Mouse (Mus musculus) testis, postnatal 10 days (tissue): ENCODE measurements at regions not wholly inside any gene's neighbourhood (a gene's known extent, or its start where the extent isn't known, plus 50 kb on each side); places are given as distances from the start of the nearest gene placed in this dataset.
A peak's percentile ranks its signal among the peaks of the same experiment; 100 is the strongest.

ENCODE experiments used
- DNase-seq: peaks from one replicate; pipeline ENCODE4 v3.0.0; 2021; ENCODE audit warnings: low spot score

GRCm38 (mm10) chr1:77933095-77933766 is 263.7 kb downstream of the Pax3 start:
- no peak for DNase-seq

- DNase-seq, result no peak
These were observed 264.7 kb downstream of the Pax3 start for GRCm38 (mm10) chr1:77932226-77932625.

- DNase-seq, result peak; percentile 47
These were observed 266.3 kb downstream of the Pax3 start for GRCm38 (mm10) chr1:77930661-77931060.

- DNase-seq, result no peak
These were observed 267.4 kb downstream of the Pax3 start for GRCm38 (mm10) chr1:77929552-77929951.

- no peak for DNase-seq
These were observed 270.8 kb downstream of the Pax3 start for GRCm38 (mm10) chr1:77926146-77926545.

GRCm38 (mm10) chr1:77896226-77896625 is 300.7 kb downstream of the Pax3 start:
- no peak for DNase-seq

- no peak for DNase-seq
These were observed 317.9 kb downstream of the Pax3 start for GRCm38 (mm10) chr1:77879026-77879425.

- DNase-seq, result no peak
These were observed 326.8 kb downstream of the Pax3 start for GRCm38 (mm10) chr1:77870125-77870524.

- no peak for DNase-seq
These were observed 327.8 kb downstream of the Pax3 start for GRCm38 (mm10) chr1:77869174-77869573.

- DNase-seq, result no peak
These were observed 337.0 kb downstream of the Pax3 start for GRCm38 (mm10) chr1:77859931-77860330.

- no peak for DNase-seq
These were observed 339.5 kb upstream of the Epha4 start for GRCm38 (mm10) chr1:77854366-77854765.

GRCm38 (mm10) chr1:77847766-77848615 is 333.1 kb upstream of the Epha4 start:
- DNase-seq, result no peak

- no peak for DNase-seq
These were observed 331.3 kb upstream of the Epha4 start for GRCm38 (mm10) chr1:77846039-77846727.

- no peak for DNase-seq
These were observed 325.8 kb upstream of the Epha4 start for GRCm38 (mm10) chr1:77840672-77841071.

GRCm38 (mm10) chr1:77832174-77832573 is 317.3 kb upstream of the Epha4 start:
- DNase-seq, result no peak

GRCm38 (mm10) chr1:77824716-77825387 is 310.0 kb upstream of the Epha4 start:
- DNase-seq, result no peak

GRCm38 (mm10) chr1:77823801-77824687 is 309.2 kb upstream of the Epha4 start:
- no peak for DNase-seq

- no peak for DNase-seq
These were observed 305.2 kb upstream of the Epha4 start for GRCm38 (mm10) chr1:77820101-77820500.

GRCm38 (mm10) chr1:77815451-77815850 is 300.6 kb upstream of the Epha4 start:
- no peak for DNase-seq

- DNase-seq, result no peak
These were observed 296.7 kb upstream of the Epha4 start for GRCm38 (mm10) chr1:77811573-77811972.

- DNase-seq, result no peak
These were observed 276.1 kb upstream of the Epha4 start for GRCm38 (mm10) chr1:77790974-77791373.
